Mouse (Mus musculus) adrenal gland (tissue): ENCODE measurements around the gene P3h1.

ENCODE experiments used
- intact Hi-C: fragments of 180-260 bp; cut with DNase I; formaldehyde crosslinking; loops from one replicate; pipeline ENCODE4 v1.15.1; 2025
- long read RNA-seq, 2 experiments: library from polyadenylated mRNA; unstranded; transcript quantifications; one replicate each; pipeline ENCODE4 v2.0.0; 2020; ENCODE audit warnings: borderline replicate concordance in 1 of 2; ENCODE audit not compliant: insufficient replicate concordance in 1 of 2

The P3h1 gene
- long read RNA-seq, experiment 1, transcript P3h1-204 (15 exons, 3,188 nt) = major isoform, 27 of 31 reads
- long read RNA-seq, experiment 1, partial matches to known transcripts = 2 of 31 reads
- long read RNA-seq, experiment 1, other reads (novel, unspliced or antisense) = 2 of 31 reads
- long read RNA-seq, experiment 2, transcript P3h1-204 (15 exons, 3,188 nt) = major isoform, 13 of 21 reads
- long read RNA-seq, experiment 2, partial matches to known transcripts = 4 of 21 reads
- long read RNA-seq, experiment 2, other reads (novel, unspliced or antisense) = 4 of 21 reads

DNA sequence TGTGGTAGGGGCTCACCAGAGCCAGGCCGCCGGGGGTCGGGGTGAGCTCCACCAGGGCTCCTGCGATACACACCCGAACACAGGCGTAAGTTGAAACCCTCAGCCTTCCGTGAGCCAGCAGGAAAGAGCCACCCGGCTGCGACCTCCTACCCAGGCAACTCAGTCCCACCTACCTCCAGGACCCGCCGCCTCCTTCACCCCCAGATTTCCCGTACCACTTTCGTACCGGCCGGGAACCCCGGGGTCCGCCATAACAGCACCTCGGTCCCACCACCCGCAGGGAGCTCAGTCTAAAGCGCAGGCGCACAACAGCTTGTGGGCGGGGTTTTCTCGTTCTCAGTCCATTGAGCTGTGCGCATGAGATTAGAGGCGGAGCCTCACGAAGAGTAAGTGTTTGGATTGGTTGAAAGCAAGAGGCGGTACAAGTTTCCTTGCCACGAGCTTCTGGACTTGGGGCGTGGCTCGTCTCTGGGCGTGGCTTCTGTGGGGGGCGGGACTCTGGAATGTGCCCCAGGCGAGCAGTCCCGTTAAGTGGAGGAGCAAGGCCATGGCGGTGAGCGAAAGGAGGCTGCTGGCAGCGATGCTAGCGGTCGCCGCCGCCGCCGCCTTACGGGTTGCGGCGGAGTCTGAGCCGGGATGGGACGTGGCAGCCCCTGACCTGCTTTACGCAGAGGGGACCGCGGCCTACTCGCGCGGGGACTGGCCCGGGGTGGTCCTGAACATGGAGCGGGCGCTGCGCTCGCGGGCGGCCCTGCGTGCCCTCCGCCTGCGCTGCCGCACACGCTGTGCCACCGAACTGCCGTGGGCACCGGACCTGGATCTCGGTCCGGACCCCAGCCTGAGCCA lies at the start of gene P3h1, which contains the start of gene AU022252:
Gene P3h1, plus strand, starts transcription at position 506 of the 846 bp plus-strand sequence.
Gene AU022252, minus strand, starts transcription at position 303 of the 846 bp plus-strand sequence.
- intact Hi-C loops = no loop called here

DNA sequence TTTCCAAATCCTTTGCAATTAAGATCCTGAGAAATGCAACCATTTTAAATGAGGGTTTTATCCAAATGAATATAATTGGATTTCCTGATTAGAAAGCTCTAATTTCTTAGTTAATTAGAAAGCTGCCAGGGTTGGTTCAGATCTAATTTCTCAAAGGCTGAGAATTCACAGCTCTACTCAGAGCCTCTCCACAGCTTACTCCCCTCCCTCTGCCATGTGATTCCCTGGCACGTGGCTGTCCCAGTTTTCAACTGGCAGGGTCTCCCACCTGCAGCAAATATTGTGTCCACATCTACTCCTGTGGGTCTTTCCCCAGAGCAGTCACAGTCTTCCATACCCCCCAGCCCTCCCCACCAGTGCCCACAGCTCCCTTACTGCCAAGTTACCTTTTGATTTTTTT lies 49.2 kb upstream of the P3h1 start:
- intact Hi-C loops = no loop called here

DNA sequence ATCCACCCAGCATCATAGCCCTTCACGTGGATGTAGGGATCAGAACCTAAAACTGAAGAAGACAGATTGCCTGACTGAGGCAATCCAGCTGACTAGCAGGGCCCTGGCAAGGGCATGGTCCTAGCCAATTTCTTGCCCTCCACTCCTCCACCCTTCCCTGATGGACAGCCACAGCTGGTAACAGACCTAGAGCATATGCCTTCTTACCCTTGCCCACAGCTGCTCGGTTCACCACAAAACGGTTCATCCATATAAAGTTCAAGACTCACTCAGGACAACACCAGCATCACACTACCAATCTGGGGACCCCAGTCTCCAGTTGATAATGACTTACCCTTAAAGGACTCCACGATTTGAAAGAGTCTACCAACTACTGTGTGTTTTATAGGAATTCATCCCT lies 46.9 kb upstream of the P3h1 start:
- intact Hi-C loops = no loop called here

DNA sequence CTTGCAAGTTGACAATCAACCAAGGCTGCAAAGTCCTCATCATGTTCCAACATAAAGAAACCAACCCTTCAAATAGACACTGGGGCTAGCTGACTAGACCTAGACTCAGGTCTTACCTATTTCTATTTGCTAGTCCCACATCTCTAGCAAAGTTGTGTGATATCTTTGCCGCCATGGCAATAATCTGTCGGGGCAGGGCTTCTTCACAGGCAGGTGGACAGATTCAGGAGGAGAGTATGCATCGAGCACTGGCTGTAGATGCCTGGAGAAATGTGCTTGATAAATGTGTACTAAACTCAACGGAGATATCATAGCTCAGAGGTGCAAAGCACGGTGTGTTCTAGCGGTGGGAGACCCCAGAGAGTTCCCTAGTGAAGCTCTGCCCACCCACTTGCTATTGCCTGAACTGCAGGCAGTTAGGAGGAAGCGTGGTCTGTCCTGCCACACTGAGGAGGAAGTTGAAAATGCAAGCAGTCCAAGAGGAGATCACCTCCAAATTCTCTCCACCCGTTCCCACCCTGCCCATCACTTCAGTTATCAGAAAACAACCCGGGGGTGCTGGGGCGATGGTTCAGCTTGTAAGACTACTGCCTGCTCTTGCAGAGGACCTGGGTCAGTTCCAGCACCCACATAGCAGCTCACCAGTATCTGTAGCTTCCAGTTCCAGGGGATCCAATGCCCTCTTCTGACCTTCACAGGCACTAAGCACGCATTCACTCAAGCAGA lies 44.5 kb upstream of the P3h1 start:
- intact Hi-C loops = no loop called here

DNA sequence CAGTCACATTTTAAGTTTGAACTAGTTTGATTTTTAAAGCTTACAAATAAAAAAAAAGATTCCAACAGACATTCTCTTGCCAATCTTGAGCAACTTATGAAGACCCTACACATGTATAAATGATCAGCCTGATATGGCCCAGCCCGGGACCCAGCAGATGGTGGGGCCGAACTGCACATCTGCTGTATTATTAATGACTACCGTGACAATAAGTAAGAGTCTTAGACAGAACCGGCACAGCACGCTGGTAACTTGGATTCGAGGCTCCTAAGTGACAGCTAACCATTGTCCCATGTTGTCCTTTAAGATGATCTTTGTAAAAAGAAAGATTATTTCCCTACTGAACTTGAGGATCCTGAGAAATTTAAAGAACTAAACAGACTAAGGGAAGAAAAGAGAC lies 43.3 kb upstream of the P3h1 start:
- intact Hi-C loops = no loop called here

DNA sequence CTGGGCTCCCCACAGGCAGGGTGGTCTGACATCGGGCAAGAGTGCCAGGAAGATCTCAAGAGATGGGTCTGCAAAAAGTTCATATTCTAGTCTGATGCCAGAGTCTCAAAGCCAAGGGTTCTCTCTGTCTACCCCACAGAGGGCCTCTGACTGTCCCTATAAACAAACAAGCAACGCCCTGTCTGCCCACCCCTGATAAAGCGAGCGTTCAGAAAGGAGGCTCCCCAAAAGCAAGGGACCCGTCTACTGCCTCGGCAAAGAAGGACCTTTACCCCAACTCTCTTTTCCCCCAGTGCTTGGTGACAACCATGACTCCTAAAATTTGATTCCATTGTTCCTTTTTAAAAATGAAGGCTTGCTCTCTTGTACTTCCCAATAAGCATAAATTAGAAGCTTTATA lies 42.9 kb upstream of the P3h1 start, which contains the start of gene Ermap:
Gene Ermap, minus strand, starts transcription at position 148 of the 400 bp plus-strand sequence.
- intact Hi-C loops = no loop called here

DNA sequence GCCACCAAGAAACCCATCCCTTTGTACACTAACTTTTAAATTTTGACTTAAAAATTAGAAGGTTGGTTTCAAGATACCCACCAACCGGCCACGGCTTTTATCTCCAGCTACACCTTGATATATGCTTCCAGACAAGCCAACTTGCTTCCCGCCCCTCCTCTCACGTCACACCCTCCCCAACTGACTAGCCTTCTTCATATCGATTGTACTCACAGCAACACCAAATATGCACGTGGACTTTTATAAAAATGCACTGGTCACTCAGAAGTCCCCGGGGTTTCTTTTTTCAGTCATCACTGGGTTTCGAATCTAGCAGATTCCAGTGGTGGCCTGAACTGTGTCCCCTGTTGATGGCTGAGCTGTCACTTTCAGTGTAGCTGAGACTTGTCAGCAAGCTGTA lies 42.1 kb upstream of the P3h1 start:
- intact Hi-C loops = no loop called here

DNA sequence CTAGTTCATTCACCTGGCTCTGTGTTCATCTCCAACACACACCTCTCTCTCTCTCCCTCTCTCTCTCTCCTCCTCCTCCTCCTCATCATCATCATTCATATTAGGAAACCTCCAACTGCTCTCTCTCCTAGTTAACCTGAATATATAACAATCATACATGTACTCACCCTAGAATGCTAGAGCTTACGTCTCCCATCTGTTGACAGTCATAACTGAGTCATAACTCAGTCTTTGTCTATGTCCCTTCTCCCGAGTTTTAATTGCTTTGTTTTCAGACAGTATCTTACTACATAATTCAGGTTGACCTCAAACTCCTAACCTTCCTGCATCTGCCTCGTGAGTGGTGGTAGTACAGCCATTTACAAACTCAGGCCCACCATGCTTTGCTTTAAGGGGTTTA lies 41.4 kb upstream of the P3h1 start:
- intact Hi-C loops = no loop called here

DNA sequence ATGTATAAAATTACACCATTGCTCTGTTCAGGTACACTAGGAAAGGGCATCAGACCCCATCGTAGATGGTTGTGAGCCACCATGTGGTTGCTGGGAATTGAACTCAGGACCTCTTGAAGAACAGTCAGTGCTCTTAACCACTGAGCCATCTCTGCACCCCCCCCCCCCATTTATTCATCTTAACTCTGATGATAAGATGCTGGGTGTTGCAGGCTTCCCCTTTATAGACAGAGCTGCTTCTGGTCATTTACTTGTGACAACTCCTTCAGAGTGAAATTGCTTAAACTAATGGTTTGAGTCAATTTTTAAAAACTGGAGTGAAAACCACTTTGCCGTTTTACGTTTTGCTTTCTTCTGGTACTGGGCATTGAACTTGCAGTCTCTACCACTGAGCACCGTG lies 40.0 kb upstream of the P3h1 start:
- intact Hi-C loops = no loop called here

DNA sequence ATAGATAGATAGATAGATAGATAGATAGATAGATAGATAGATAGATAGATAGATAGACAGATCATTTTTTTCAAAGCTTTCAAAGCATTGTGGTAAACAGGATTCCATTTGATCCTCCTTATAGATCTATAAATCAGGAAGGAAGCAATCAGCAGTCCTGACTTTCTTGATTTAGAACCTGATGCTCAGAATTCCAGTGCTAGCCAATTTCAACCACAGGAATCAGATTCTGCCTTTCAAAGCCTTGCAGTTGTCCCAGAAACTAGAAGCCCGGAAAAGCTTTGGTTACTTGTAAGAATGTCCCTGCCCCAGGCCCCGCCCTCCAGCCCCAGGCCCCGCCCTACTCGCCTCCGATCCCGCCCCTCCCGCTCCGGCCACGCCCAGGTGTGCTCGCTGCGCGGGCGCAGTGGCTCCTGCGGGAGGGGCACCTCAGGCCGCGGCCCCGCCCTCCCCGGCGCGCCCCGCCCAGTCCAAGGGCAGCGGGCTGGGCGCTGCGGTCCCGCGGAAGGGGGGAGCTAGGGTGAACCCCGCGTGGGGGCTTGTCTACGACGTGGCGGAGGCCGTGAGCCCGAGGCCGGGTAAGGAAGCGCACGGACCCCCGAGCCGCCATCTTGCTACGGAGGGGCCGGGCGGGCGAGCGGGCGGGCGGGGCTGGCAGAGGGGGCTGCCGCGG lies 37.7 kb upstream of the P3h1 start, which contains the start of gene Svbp:
Gene Svbp, plus strand, starts transcription at position 398 of the 673 bp plus-strand sequence.
- intact Hi-C loops = no loop called here

DNA sequence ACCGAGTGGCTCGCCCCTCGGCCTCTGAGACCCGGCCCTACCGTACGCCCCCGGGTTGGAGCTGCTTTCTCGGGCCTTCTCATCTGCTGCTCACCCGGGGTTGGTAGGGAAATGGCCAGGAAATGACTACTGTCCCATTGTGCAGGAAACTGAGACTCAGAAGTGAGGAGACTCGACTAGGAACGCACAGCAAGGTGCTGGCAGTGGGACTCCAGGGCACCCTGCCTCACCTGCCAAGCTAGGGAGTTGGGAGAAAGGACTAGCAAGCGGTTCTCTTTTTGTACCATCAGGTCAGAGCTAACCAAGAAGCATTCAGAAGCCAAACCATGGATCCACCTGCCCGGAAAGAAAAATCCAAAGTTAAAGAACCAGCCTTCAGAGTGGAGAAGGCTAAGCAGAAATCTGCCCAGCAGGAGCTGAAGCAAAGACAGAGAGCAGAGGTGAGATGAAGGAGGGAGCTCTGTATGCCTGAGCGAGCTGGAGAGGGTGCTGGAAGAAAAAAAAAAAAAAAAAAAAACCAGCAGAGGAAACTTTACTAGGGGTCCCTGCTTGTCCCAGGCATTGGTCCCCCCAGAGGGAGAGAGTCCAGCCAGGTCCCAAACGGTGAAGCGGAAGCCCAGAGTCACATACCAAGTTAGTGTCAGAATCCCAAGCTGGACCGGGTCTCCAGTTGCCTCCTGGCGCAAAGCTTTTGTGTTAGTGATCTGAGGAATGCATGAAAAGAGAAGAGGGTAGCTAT lies 37.0 kb upstream of the P3h1 start:
- intact Hi-C loops = no loop called here

DNA sequence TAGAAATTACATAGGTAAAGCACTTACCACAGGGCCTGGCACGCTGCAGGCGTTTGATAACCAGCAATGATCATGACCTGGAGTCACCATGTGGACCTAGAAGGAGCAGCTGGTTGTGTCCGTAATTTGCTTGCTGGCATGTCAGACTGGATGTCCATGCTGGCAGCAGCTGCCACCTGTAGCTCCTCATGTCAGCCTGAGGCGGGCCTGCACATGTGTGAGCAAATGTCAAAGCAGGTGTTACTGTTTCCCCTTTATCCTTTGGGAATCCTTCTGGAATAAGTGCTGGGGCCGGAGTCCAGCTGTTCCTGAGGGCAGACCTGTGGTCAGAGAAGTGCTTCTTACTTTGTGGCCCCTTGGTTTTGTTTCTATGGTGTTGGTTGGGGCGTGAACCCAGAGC lies 34.6 kb upstream of the P3h1 start:
- intact Hi-C loops = no loop called here

DNA sequence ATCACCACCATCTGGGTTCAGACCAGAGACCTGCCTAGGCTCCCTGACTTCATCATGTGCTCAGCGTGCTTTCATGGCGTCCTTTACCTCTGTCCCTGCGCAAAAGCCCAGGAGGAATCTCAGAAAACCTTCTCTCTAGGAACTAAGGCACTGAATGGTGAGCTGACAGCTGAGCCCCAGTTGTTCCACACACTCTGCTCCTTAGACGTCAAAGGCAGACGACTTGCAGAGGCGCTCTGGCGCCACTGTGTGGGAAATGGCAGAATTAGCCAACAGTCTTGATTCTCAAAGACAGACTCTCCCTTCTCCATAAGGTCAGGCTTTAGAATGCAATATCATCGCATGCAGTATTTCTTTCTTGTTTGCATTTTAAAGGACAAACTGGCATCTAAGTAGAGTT lies 28.0 kb upstream of the P3h1 start:
- intact Hi-C loops = loop anchor here (5.0 kb wide), 3 partner anchors 37 to 197 kb away; no protein-coding TSS in a partner anchor

DNA sequence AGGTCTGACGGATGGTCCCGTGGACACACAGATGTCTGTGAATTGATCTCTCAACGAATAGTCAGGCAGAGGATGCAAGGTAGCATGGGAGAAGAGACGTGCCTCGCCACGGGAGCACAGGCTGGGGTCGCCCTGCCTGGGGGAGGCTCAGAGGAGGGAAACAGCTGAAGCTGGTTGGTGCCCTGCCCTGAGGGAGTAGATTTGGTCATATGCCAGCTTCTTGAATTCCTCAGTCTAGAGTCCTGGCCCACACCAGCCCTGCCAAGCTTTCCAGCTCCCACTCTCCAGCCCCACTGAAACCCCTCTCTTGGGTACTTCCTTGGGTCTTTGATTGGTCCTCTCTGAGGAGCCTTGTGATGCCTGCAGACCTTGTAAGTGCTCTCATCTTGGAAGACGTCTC lies 16.0 kb upstream of the P3h1 start:
- intact Hi-C loops = no loop called here

DNA sequence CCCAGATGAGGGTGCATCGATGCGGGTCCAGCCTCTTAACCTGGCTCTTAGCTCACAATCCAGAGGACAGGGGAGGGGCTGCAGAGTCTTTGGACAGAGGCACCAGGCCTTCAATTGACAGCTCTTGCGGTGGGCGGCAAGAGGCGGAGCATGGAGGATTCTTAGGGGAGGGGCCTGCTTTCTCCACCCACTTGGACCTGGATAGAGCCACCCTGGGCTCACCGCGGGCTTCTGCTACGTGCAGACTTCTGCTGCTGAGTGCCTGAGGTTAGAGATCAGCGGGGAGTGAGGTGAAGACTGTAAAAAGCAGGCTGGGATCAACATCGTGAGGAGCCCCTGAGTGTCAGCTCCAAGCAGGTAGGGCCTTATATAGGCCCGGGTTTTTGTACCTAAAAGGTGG lies 14.5 kb upstream of the P3h1 start, which contains the start of gene Tmem269:
Gene Tmem269, minus strand, starts transcription at position 49 of the 400 bp plus-strand sequence.
- intact Hi-C loops = no loop called here

DNA sequence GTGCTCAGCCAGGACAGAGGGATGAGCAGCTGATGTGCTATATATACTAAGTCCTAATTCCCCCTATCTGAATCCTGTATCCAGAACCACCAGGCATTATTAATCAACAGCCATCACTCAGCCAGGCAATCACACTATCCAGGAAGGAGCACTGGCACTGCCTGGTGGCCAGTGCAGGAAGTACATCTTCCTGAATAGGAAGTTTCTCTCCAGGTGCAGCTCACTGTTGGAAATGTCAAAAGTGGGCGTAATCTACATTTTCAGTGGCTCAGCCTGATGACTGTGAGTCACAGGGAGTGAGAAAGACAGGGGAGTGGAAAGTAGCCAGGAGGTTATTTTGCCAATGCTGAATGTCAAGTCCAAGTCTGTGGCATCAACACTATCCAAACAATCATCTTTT lies 9.0 kb upstream of the P3h1 start:
- intact Hi-C loops = no loop called here

DNA sequence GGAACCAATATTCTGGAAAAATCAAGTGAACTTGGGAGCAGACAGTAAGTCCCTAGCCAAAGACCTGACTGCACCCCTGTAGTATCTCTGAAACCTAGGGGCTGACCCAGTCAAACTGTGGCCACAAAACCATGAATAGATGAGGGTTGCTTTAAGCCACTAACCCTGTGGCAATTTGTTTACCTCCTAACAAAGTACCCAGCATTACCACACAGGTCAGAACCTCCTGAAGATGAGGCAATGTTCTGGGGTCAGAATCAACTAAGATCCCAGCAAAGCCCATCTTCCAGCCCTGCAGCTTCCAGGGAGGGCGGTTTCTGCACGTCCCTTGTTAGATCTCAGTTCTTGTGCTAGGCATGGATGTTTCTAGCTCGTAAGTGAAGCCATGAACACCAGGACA lies 8.2 kb upstream of the P3h1 start:
- intact Hi-C loops = no loop called here

DNA sequence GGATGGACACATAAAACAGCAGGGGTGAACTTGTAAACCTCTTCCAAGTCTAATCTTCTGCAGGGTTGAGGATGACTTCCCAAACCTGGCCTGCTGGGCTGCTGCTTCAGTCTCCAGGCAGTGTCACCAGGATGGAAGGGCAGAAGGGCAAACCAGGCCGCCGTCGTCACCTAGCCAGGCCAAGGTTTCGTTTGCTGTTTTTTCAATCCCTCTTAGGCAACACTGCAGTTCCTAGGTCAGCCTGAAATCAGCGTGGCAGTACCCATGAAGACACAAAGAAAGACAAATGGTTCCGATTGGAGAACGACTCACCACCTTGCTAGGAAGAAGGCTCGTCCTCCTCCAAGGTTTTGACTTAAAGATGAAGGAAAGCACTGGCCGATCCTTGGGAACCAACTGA lies 7.0 kb upstream of the P3h1 start:
- intact Hi-C loops = no loop called here

DNA sequence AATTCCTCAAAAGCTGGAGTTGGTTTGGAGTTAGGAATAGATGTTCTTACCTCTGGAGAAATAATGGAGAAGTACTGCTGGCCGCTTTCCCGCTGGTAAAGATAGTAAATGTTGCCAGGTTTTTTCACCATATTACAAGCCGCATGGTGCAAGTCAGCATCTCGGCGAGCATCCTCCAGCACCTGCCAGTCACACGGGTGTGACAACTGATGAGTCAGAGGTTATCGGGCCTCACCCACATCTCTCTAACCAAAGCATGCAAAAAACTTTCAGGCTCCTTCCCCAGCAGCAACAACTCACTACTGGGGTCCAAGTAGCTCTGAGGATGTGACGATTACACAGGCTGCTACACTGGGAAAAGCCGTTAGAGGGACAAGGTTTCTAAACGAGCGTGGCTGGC lies 6.0 kb upstream of the P3h1 start:
- intact Hi-C loops = no loop called here

DNA sequence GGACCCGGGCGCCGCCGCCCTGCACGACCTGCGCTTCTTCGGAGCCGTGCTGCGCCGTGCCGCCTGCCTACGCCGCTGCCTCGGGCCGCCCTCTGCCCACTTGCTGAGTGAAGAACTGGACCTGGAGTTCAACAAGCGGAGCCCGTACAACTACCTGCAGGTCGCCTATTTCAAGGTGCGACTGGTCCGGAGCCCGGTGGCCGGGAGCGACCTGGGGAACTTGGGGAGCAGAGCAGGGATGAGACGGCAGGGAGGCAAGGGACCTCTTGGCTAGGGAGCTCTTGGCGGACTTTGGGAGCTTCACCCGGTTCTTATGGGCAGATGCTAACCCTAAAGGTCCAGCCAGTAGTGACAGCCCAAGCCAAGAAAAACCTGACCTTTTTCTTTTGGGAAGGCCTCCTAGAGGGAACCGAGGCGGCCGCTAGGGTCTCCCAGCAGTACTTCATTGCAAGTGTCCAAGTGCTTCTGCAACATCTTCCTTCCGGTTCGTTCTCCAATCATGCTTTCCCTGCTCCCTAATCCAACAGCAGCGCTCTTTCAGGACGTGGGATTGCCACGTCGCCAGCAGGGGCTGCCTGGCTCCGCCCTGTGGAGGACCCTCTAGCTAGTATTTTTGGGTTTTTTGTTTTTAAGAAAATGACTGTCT lies 664 bp downstream of the P3h1 start:
- intact Hi-C loops = no loop called here
